Mouse (Mus musculus) MEL (cell line): Measurements from ENCODE around the gene Map10. TPM values are rescaled to one million over a fixed set of nuclear protein-coding genes. Genes with fewer than 3 reads are reported as not detected.

ENCODE experiments used
- DNase-seq: peaks from one replicate; pipeline ENCODE4 v3.0.0; 2011; ENCODE audit warnings: low read depth, low spot score
- H3K27ac ChIP-seq: 2 replicates; pipeline ENCODE4 v1.5.1; 2012; ENCODE audit warnings: low read depth, mild to moderate bottlenecking, control low read depth, low read length, moderate library complexity; ENCODE audit not compliant: control insufficient read depth
- H3K27me3 ChIP-seq, 2 experiments: fragments of 150-350 bp in 1 of 2; sonication (generic) in 1 of 2; 2 replicates each; pipeline ENCODE4 v1.6.1; 2012; ENCODE audit warnings: low read length in 2 of 2, mild to moderate bottlenecking in 2 of 2, improper control_type of control experiment in 1 of 2, moderate library complexity in 1 of 2; ENCODE audit not compliant: insufficient read depth in 2 of 2, control insufficient read depth in 1 of 2
- H3K36me3 ChIP-seq, 2 experiments: 2 replicates each; pipeline ENCODE4 v1.6.1; 2012 to 2014; ENCODE audit warnings: low read length in 2 of 2, improper control_type of control experiment in 1 of 2, inconsistent platforms in 1 of 2, mild to moderate bottlenecking in 1 of 2; ENCODE audit not compliant: insufficient read depth in 2 of 2, control insufficient read depth in 1 of 2
- H3K4me1 ChIP-seq, 2 experiments: fragments of 150-350 bp in 1 of 2; sonication (generic) in 1 of 2; 2 replicates each; pipeline ENCODE4 v1.6.1; 2012; ENCODE audit warnings: low read length in 2 of 2, improper control_type of control experiment in 1 of 2, mild to moderate bottlenecking in 1 of 2; ENCODE audit not compliant: insufficient read depth in 2 of 2, control insufficient read depth in 1 of 2
- H3K4me3 ChIP-seq, 2 experiments: fragments of 150-350 bp in 1 of 2; sonication (generic) in 1 of 2; 2 replicates each; pipeline ENCODE4 v1.5.1; 2012; ENCODE audit warnings: low read depth in 2 of 2, low read length in 2 of 2, mild to moderate bottlenecking in 2 of 2, moderate library complexity in 2 of 2, control low read depth in 1 of 2, improper control_type of control experiment in 1 of 2; ENCODE audit not compliant: control insufficient read depth in 1 of 2, insufficient read depth in 1 of 2
- H3K79me2 ChIP-seq: 2 replicates; pipeline ENCODE4 v1.6.1; 2012; ENCODE audit warnings: mild to moderate bottlenecking, low read length, moderate library complexity; ENCODE audit not compliant: control insufficient read depth, poor library complexity, insufficient read depth
- H3K9ac ChIP-seq: 2 replicates; pipeline ENCODE4 v1.6.1; 2012; ENCODE audit warnings: low read depth, mild to moderate bottlenecking, control low read depth, low read length, moderate library complexity; ENCODE audit not compliant: control insufficient read depth, poor library complexity, severe bottlenecking
- H3K9me3 ChIP-seq: fragments of 150-350 bp; sonication (generic); replicated peaks from 2 replicates; pipeline ENCODE4 v1.6.1; 2012; ENCODE audit warnings: mild to moderate bottlenecking, low read length, improper control_type of control experiment, moderate library complexity; ENCODE audit not compliant: insufficient read depth
- BHLHE40 ChIP-seq: IDR thresholded peaks from 2 replicates; pipeline ENCODE4 v1.6.1; 2012; ENCODE audit warnings: low read depth, mild to moderate bottlenecking, inconsistent platforms, low read length, improper control_type of control experiment, borderline replicate concordance
- CHD1 ChIP-seq: IDR thresholded peaks from 2 replicates; pipeline ENCODE4 v1.6.1; 2012; ENCODE audit warnings: low read depth, mild to moderate bottlenecking, inconsistent platforms, low read length, improper control_type of control experiment
- CHD2 ChIP-seq: IDR thresholded peaks from 2 replicates; pipeline ENCODE4 v1.6.1; 2011; ENCODE audit warnings: low read length, improper control_type of control experiment
- CTCF ChIP-seq, 3 experiments: IDR thresholded peaks in 2 of 3; conservative IDR thresholded peaks in 1 of 3; 2 replicates each; pipeline ENCODE4 v1.5.1; 2011 to 2012; ENCODE audit warnings: low read length in 3 of 3, low read depth in 2 of 3, mild to moderate bottlenecking in 2 of 3, improper control_type of control experiment in 1 of 3, inconsistent platforms in 1 of 3, mixed read lengths in 1 of 3, moderate library complexity in 1 of 3; ENCODE audit not compliant: control insufficient read depth in 1 of 3, insufficient read depth in 1 of 3, poor library complexity in 1 of 3, severe bottlenecking in 1 of 3
- E2F4 ChIP-seq: IDR thresholded peaks from 2 replicates; pipeline ENCODE4 v1.6.1; 2011; ENCODE audit warnings: low read depth, low read length, improper control_type of control experiment, borderline replicate concordance
- ELF1 ChIP-seq: IDR thresholded peaks from 2 replicates; pipeline ENCODE4 v1.6.1; 2014; ENCODE audit warnings: low read depth, mild to moderate bottlenecking, inconsistent platforms, low read length, improper control_type of control experiment, moderate library complexity
- ETS1 ChIP-seq: IDR thresholded peaks from 2 replicates; pipeline ENCODE4 v1.6.1; 2012; ENCODE audit warnings: low read depth, mild to moderate bottlenecking, inconsistent platforms, low read length, improper control_type of control experiment, moderate library complexity
- GATA1 ChIP-seq: IDR thresholded peaks from 2 replicates; pipeline ENCODE4 v1.6.1; 2011; ENCODE audit warnings: low read depth, low read length, improper control_type of control experiment
- KAT2A ChIP-seq: conservative IDR thresholded peaks from 2 replicates; pipeline ENCODE4 v1.6.1; 2012; ENCODE audit warnings: low read depth, low read length, improper control_type of control experiment, inconsistent platforms
- MAFK ChIP-seq: IDR thresholded peaks from 2 replicates; pipeline ENCODE4 v1.6.1; 2011; ENCODE audit warnings: low read depth, mild to moderate bottlenecking, low read length, improper control_type of control experiment, borderline replicate concordance
- MAZ ChIP-seq: IDR thresholded peaks from 2 replicates; pipeline ENCODE4 v1.6.1; 2012; ENCODE audit warnings: low read depth, mild to moderate bottlenecking, inconsistent platforms, low read length, improper control_type of control experiment
- MEF2A ChIP-seq: IDR thresholded peaks from 2 replicates; pipeline ENCODE4 v1.6.1; 2014; ENCODE audit warnings: low read depth, mild to moderate bottlenecking, inconsistent platforms, low read length, improper control_type of control experiment; ENCODE audit not compliant: poor library complexity, insufficient replicate concordance, severe bottlenecking; ENCODE audit errors: extremely low read depth
- NRF1 ChIP-seq: IDR thresholded peaks from 2 replicates; pipeline ENCODE4 v1.6.1; 2014; ENCODE audit warnings: low read depth, mild to moderate bottlenecking, inconsistent platforms, low read length, improper control_type of control experiment, moderate library complexity; ENCODE audit not compliant: poor library complexity, insufficient read depth, severe bottlenecking
- RAD21 ChIP-seq: IDR thresholded peaks from 2 replicates; pipeline ENCODE4 v1.6.1; 2011; ENCODE audit warnings: mild to moderate bottlenecking, low read depth, low read length, improper control_type of control experiment
- TAL1 ChIP-seq: IDR thresholded peaks from 2 replicates; pipeline ENCODE4 v1.6.1; 2012; ENCODE audit warnings: mild to moderate bottlenecking, inconsistent platforms, low read length, moderate library complexity, mixed read lengths
- TCF12 ChIP-seq: IDR thresholded peaks from 2 replicates; pipeline ENCODE4 v1.6.1; 2014; ENCODE audit warnings: low read depth, mild to moderate bottlenecking, inconsistent platforms, low read length, improper control_type of control experiment, moderate library complexity
- ZMIZ1 ChIP-seq: IDR thresholded peaks from 2 replicates; pipeline ENCODE4 v1.6.1; 2012; ENCODE audit warnings: low read depth, mild to moderate bottlenecking, inconsistent platforms, low read length, improper control_type of control experiment, moderate library complexity
- polyA plus RNA-seq, 2 experiments: library from polyadenylated mRNA; stranded (reverse) in 1 of 2; unstranded in 1 of 2; fragments of >175 nt in 1 of 2; fragments of >200 nt in 1 of 2; gene quantifications; 2 replicates each; pipeline versions ENCODE4 v1.2.1 to v1.2.4; 2012; ENCODE audit warnings: low replicate concordance in 2 of 2, low read depth in 1 of 2; ENCODE audit not compliant: insufficient read length in 2 of 2, insufficient read depth in 1 of 2, missing spikeins in 1 of 2
- total RNA-seq: library from RNA; depleted of rRNA; stranded (reverse); fragments of 300-350 nt; gene quantifications from 2 replicates; pipeline ENCODE4 v1.2.3, GENCODE M21; 2012

The Map10 gene
- total and polyA plus RNA-seq, 3 experiments, result not detected

- Histone ChIP-seq H3K9me3 (no peaks in the 10 kb centered on the region), H3K79me2 (no peaks in the 10 kb centered on the region)
These were observed 47.0 kb downstream of the Map10 start for GRCm38 (mm10) chr8:125716613-125717012.

GRCm38 (mm10) chr8:125718914-125719313, 49.3 kb downstream of the Map10 start:
- Histone ChIP-seq H3K36me3 (no peaks in the 10 kb centered on the region), H3K4me3 (no peak overlapping the region), H3K9me3 (no peaks in the 10 kb centered on the region), H3K4me1 (no peaks in the 10 kb centered on the region)
- peak; percentile 30 to 40 (median 30); a peak in 4 of 6 replicates for TF ChIP-seq CTCF (IDR thresholded peaks at IDR 0.05 in 2 of 3, conservative IDR thresholded peaks at IDR 0.05 in 1 of 3; ENCODE audit: control insufficient read depth in 1 of 3, insufficient read depth in 1 of 3, low read depth in 2 of 3, low read length in 3 of 3, poor library complexity in 1 of 3, severe bottlenecking in 1 of 3)
- TF ChIP-seq ELF1, result no peak
- no peak for TF ChIP-seq E2F4
- no peak for TF ChIP-seq MAFK
- no peak for TF ChIP-seq KAT2A
- no peak for TF ChIP-seq MAZ
- TF ChIP-seq, all 39 proteins: peak for 1
- DNase-seq, result no peak
- Histone ChIP-seq H3K27me3 (no peaks in the 10 kb centered on the region), H3K79me2 (no peaks in the 10 kb centered on the region), H3K27ac (no peak overlapping the region), H3K9ac (no peak overlapping the region)

More at GRCm38 (mm10) chr8:125716613-125717012, 47.0 kb downstream of the Map10 start:
- H3K4me1 ChIP-seq, result no peaks in the 10 kb centered on the region
- no peak overlapping the region for H3K9ac ChIP-seq
- H3K27ac ChIP-seq, result no peak overlapping the region
- H3K36me3 ChIP-seq, result no peaks in the 10 kb centered on the region
- no peaks in the 10 kb centered on the region for H3K27me3 ChIP-seq
- no peak for DNase-seq
- no peak overlapping the region for H3K4me3 ChIP-seq
- TF ChIP-seq GATA1 (no peak), TCF12 (no peak), TAL1 (no peak), RAD21 (no peak), CHD2 (no peak), CHD1 (no peak), ZMIZ1 (no peak), E2F4 (no peak), ETS1 (no peak), NRF1 (no peak), KAT2A (no peak), MEF2A (no peak), BHLHE40 (no peak)
